Mouse (Mus musculus) olfactory bulb, adult 2 months (tissue): Measurements from ENCODE around the gene Ppp1r14a.

ENCODE experiments used
- CTCF ChIP-seq: fragments of 200-500 bp; IDR thresholded peaks from 2 replicates; pipeline ENCODE4 v1.5.1; 2012; ENCODE audit warnings: low read depth, mild to moderate bottlenecking, low read length, moderate library complexity; ENCODE audit not compliant: insufficient read depth
- POLR2A ChIP-seq: fragments of 200-500 bp; IDR thresholded peaks from 2 replicates; pipeline ENCODE4 v1.6.1; 2012; ENCODE audit warnings: mild to moderate bottlenecking, low read depth, low read length, moderate library complexity; ENCODE audit not compliant: insufficient read depth

GRCm38 (mm10) chr7:29284523-29284922 lies 4.6 kb upstream of the Ppp1r14a start:
- TF ChIP-seq CTCF (no peak), POLR2A (no peak)
